Mouse (Mus musculus) forebrain, embryonic 16.5 days (tissue): ENCODE measurements around the gene Prkca. TPM values are rescaled to one million over a fixed set of nuclear protein-coding genes. Genes with fewer than 3 reads are reported as not detected.
A peak's percentile ranks its signal among the peaks of the same experiment; 100 is the strongest.

Experiments used
- ATAC-seq: fragments of 200-750 bp; cut with Nextera tagmentation; 2 replicates; pipeline ENCODE4 v1.8.0; 2017; ENCODE audit warnings: mild to moderate bottlenecking, moderate library complexity
- H3K27ac ChIP-seq: fragments of 300-500 bp; sonication (generic); 2 replicates; pipeline ENCODE4 v1.5.1; 2014; ENCODE audit warnings: low read length, control low read depth
- H3K27me3 ChIP-seq: fragments of 300-500 bp; sonication (generic); replicated peaks from 2 replicates; pipeline ENCODE4 v1.6.1; 2014; ENCODE audit warnings: low read length; ENCODE audit not compliant: control insufficient read depth, insufficient read depth
- H3K36me3 ChIP-seq: fragments of 300-500 bp; sonication (generic); 2 replicates; pipeline ENCODE4 v1.6.1; 2014; ENCODE audit not compliant: control insufficient read depth, insufficient read depth
- H3K4me1 ChIP-seq: fragments of 300-500 bp; sonication (generic); replicated peaks from 2 replicates; pipeline ENCODE4 v1.6.1; 2014; ENCODE audit warnings: low read length; ENCODE audit not compliant: control insufficient read depth, insufficient read depth
- H3K4me2 ChIP-seq: fragments of 300-500 bp; sonication (generic); 2 replicates; pipeline ENCODE4 v1.6.1; 2014; ENCODE audit warnings: mild to moderate bottlenecking, low read length, control low read depth
- H3K4me3 ChIP-seq: fragments of 300-500 bp; sonication (generic); replicated peaks from 2 replicates; pipeline ENCODE4 v1.5.1; 2014; ENCODE audit warnings: mild to moderate bottlenecking, low read length, control low read depth
- H3K9ac ChIP-seq: fragments of 300-500 bp; sonication (generic); replicated peaks from 2 replicates; pipeline ENCODE4 v1.6.1; 2014; ENCODE audit warnings: low read depth, low read length, control low read depth
- H3K9me3 ChIP-seq: fragments of 300-500 bp; sonication (generic); 2 replicates; pipeline ENCODE4 v1.6.1; 2016; ENCODE audit warnings: low read length; ENCODE audit not compliant: control insufficient read depth
- WGBS: fragments of 180-500 bp; shearing (Covaris S2); extraction: QIAGEN DNeasy Blood & Tissue Kit; methylation state at CpG from one replicate; pipeline ENCODE4 v1.1.7; 2014; 5-methylcytosine and 5-hydroxymethylcytosine counted together
- polyA plus RNA-seq: library from polyadenylated mRNA; unstranded; fragments of >200 nt; fragmentation: Nextera tagmentation; extraction: Ambion mirVana; gene quantifications from 2 replicates; pipeline ENCODE4 v1.2.1, GENCODE M21; 2015

The Prkca gene
- polyA plus RNA-seq, 1 experiment from 2014 or later, result 7.5 TPM

- H3K9ac ChIP-seq, result peak within 1 kb of the TSS; percentile 96
- H3K4me1 ChIP-seq, result peaks cover 21% of the 10 kb centered on the region
- H3K36me3 ChIP-seq, result no peaks in the 10 kb centered on the region
- H3K4me3 ChIP-seq, result peak within 1 kb of the TSS; percentile 78
- no peak; the same call in 1 of the 2 replicates for ATAC-seq
- H3K27me3 ChIP-seq, result no peaks in the 10 kb centered on the region
- peak within 1 kb of the TSS; percentile 98 for H3K4me2 ChIP-seq
- H3K27ac ChIP-seq, result peak within 1 kb of the TSS; percentile 87
- H3K9me3 ChIP-seq, result no peaks in the 10 kb centered on the region
- WGBS, result under 1% methylated on average over 65 of the region's 75 CpGs
Observed at GRCm38 (mm10) chr11:108342781-108343768, 653 bp downstream of the Prkca start, which contains the start of gene Apoh. Gene Apoh (plus strand): TSS chr11:108343354.

- WGBS, result 35% methylated on average over 8 of the region's 8 CpGs
- Histone ChIP-seq H3K27me3 (no peaks in the 10 kb centered on the region), H3K27ac (no peak overlapping the region), H3K9ac (0 out of 2 replicates have a peak overlapping the region, but pooled peaks have one; percentile 6), H3K4me1 (peaks cover 21% of the 10 kb centered on the region), H3K4me2 (peak overlapping the region; percentile 98), H3K36me3 (no peaks in the 10 kb centered on the region), H3K4me3 (peak overlapping the region; percentile 78), H3K9me3 (no peaks in the 10 kb centered on the region)
- no peak for ATAC-seq
Observed at GRCm38 (mm10) chr11:108341783-108342182, 1.9 kb downstream of the Prkca start.

GRCm38 (mm10) chr11:108340293-108340692, 3.4 kb downstream of the Prkca start:
- WGBS, result 92% methylated on average over 4 of the region's 4 CpGs
- no peak for ATAC-seq
- H3K9me3 ChIP-seq, result no peaks in the 10 kb centered on the region

GRCm38 (mm10) chr11:108336445-108336844, 7.3 kb downstream of the Prkca start:
- Histone ChIP-seq H3K4me2 (no peak overlapping the region), H3K9me3 (no peaks in the 10 kb centered on the region), H3K36me3 (no peaks in the 10 kb centered on the region), H3K27me3 (no peaks in the 10 kb centered on the region), H3K4me1 (peaks cover 5% of the 10 kb centered on the region), H3K27ac (no peak overlapping the region), H3K4me3 (no peak overlapping the region), H3K9ac (no peak overlapping the region)
- 60% methylated on average over 5 of the region's 5 CpGs for WGBS
- ATAC-seq, result no peak

More at GRCm38 (mm10) chr11:108340293-108340692, 3.4 kb downstream of the Prkca start:
- no peak overlapping the region for H3K9ac ChIP-seq
- H3K4me1 ChIP-seq, result peaks cover 21% of the 10 kb centered on the region
- no peak overlapping the region for H3K4me2 ChIP-seq
- no peaks in the 10 kb centered on the region for H3K27me3 ChIP-seq
- H3K4me3 ChIP-seq, result no peak overlapping the region
- no peak overlapping the region for H3K27ac ChIP-seq
- H3K36me3 ChIP-seq, result no peaks in the 10 kb centered on the region

- ATAC-seq, result no peak
- WGBS, result 82% methylated on average over 4 of the region's 4 CpGs
- no peaks in the 10 kb centered on the region for H3K36me3 ChIP-seq
Observed at GRCm38 (mm10) chr11:108335536-108335935, 8.2 kb downstream of the Prkca start.

GRCm38 (mm10) chr11:108334658-108335057, 9.1 kb downstream of the Prkca start:
- ATAC-seq, result no peak
- no peak overlapping the region for H3K27ac ChIP-seq
- H3K9ac ChIP-seq, result no peak overlapping the region
- H3K36me3 ChIP-seq, result no peaks in the 10 kb centered on the region
- no peaks in the 10 kb centered on the region for H3K9me3 ChIP-seq
- no peak overlapping the region for H3K4me2 ChIP-seq
- H3K4me3 ChIP-seq, result no peak overlapping the region
- H3K27me3 ChIP-seq, result no peaks in the 10 kb centered on the region
- 67% methylated on average over 3 of the region's 3 CpGs for WGBS
- H3K4me1 ChIP-seq, result peaks cover 5% of the 10 kb centered on the region

More at GRCm38 (mm10) chr11:108335536-108335935, 8.2 kb downstream of the Prkca start:
- Histone ChIP-seq H3K4me1 (peaks cover 5% of the 10 kb centered on the region), H3K9ac (no peak overlapping the region), H3K4me2 (no peak overlapping the region), H3K27me3 (no peaks in the 10 kb centered on the region), H3K4me3 (no peak overlapping the region), H3K9me3 (no peaks in the 10 kb centered on the region), H3K27ac (no peak overlapping the region)

- Histone ChIP-seq H3K36me3 (no peaks in the 10 kb centered on the region), H3K4me3 (no peak overlapping the region), H3K4me2 (no peak overlapping the region), H3K9me3 (no peaks in the 10 kb centered on the region), H3K27ac (no peak overlapping the region), H3K27me3 (no peaks in the 10 kb centered on the region), H3K9ac (no peak overlapping the region), H3K4me1 (peaks cover 5% of the 10 kb centered on the region)
- ATAC-seq, result no peak
- WGBS, result 56% methylated on average over 8 of the region's 8 CpGs
Observed at GRCm38 (mm10) chr11:108333583-108334379, 9.9 kb downstream of the Prkca start.

- Histone ChIP-seq H3K27me3 (no peaks in the 10 kb centered on the region), H3K4me3 (no peak overlapping the region), H3K36me3 (no peaks in the 10 kb centered on the region), H3K27ac (no peak overlapping the region), H3K9me3 (no peaks in the 10 kb centered on the region), H3K4me1 (peaks cover 5% of the 10 kb centered on the region), H3K4me2 (no peak overlapping the region), H3K9ac (no peak overlapping the region)
- WGBS, result 49% methylated on average over 5 of the region's 5 CpGs
- ATAC-seq, result no peak
Observed at GRCm38 (mm10) chr11:108333006-108333405, 10.7 kb downstream of the Prkca start.

GRCm38 (mm10) chr11:108330818-108331217, 12.9 kb downstream of the Prkca start:
- Histone ChIP-seq H3K4me3 (no peak overlapping the region), H3K9ac (no peak overlapping the region), H3K9me3 (no peaks in the 10 kb centered on the region), H3K4me1 (peaks cover 5% of the 10 kb centered on the region), H3K27ac (no peak overlapping the region), H3K4me2 (no peak overlapping the region), H3K27me3 (no peaks in the 10 kb centered on the region), H3K36me3 (no peaks in the 10 kb centered on the region)
- 83% methylated on average over 11 of the region's 11 CpGs for WGBS
- no peak for ATAC-seq
